10 mouse cellular contexts compared by ENCODE assay signal in the genomic region with DNA sequence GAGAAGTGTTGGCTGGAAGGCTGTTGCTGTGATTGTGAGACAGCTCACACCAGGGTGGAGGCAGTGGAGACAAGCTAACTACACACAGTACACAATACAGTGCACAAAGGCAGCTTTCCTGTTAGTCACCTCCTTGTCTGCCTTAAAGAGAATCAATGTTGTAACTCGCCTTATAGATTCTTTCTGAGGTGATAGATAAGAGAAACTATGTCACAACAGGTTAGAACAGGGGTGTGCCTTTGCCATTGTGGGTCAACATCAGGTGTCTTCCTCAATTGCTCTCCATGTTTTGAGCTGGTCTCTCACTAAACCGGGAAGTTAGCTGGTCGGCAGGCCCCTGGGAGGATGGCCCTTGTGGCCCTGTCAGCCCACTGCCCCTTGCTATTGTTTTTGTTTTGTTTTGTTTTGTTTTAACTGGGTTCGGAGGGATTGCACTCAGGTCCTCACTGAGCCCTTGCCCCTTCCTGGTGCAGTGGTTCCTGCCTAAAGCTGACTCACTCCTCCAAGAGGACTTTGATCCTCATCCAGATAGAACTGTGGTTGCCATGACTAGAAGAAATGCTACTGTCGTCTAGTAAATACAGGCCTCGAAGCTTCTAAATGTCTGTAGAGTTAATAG. TPM values are rescaled to one million over a fixed set of nuclear protein-coding genes. Genes with fewer than 3 reads are reported as not detected.
DNase-seq lines count a peak whose midpoint lies in the region; ATAC-seq and TF ChIP-seq lines count a peak whose summit lies in the region.
"Had no signal": no experiment of that assay in that cellular context is flagged by ENCODE, and none has a peak within 500 bp of the region (broad histone marks: within the 10 kb centered on the region; RNA-seq: fewer than 3 reads in every experiment).

No protein-coding gene starts in this region.

- H3K9me3 ChIP-seq in erythroblast, embryonic 14.5 days (ENCODE audit: control insufficient read depth, low read length): no peaks in the 10 kb centered on the region

- H3K4me1 ChIP-seq in erythroblast, embryonic 14.5 days (ENCODE audit: control insufficient read depth): peaks cover 69% of the 10 kb centered on the region

- no peak for ATAC-seq in erythroblast, adult 5-6 weeks (replicated peaks; ENCODE audit: low FRiP score, poor library complexity, severe bottlenecking)
- peak; percentile 10 for ATAC-seq in granulocyte monocyte progenitor cell, adult 5-6 weeks (replicated peaks; ENCODE audit: poor library complexity, severe bottlenecking)

- peaks cover 33% of the 10 kb centered on the region for H3K36me3 ChIP-seq in erythroblast, embryonic 14.5 days (ENCODE audit: control insufficient read depth)
- H3K36me3 ChIP-seq in myocyte (ENCODE audit: control insufficient read depth, insufficient read depth): no peaks in the 10 kb centered on the region

- peak overlapping the region; percentile 22 for H3K4me3 ChIP-seq in erythroblast, embryonic 14.5 days (replicated peaks)
- no peak overlapping the region for H3K4me3 ChIP-seq in myocyte

- H3K79me2 ChIP-seq in myocyte (ENCODE audit: control insufficient read depth, insufficient read depth): peaks cover 62% of the 10 kb centered on the region

- TF ChIP-seq POLR2A in myocyte (IDR thresholded peaks at IDR 0.05; ENCODE audit: insufficient read length, low read depth): no peak

- H3ac ChIP-seq in myocyte (ENCODE audit: control insufficient read depth, insufficient read length): no peak overlapping the region

- DNase-seq in lung, postnatal 25 days (ENCODE audit: low spot score): peak; percentile 36
- DNase-seq in lung, postnatal 14 days: no peak
- DNase-seq in gastrocnemius, adult 18-20 months (ENCODE audit: low spot score): no peak
- no peak for DNase-seq in frontal cortex, postnatal 14 days (ENCODE audit: low spot score in 2 of 2)
- DNase-seq: cerebellum, adult 8-10 months; gastrocnemius, postnatal 10 days had no signal

- peak overlapping the region; percentile 53 for H3K4me2 ChIP-seq in myocyte (ENCODE audit: low read depth)

- no peaks in the 10 kb centered on the region for H3K27me3 ChIP-seq in erythroblast, embryonic 14.5 days (ENCODE audit: control insufficient read depth)
- H3K27me3 ChIP-seq in myocyte (ENCODE audit: control insufficient read depth, insufficient read depth, insufficient read length): no peaks in the 10 kb centered on the region

TF ChIP-seq in myocyte, 11 proteins besides CTCF, POLR2A, EP300 and RAD21:
- TF ChIP-seq MYOG (IDR thresholded peaks at IDR 0.05; ENCODE audit: control insufficient read depth in 1 of 3, insufficient read depth in 1 of 3, insufficient read length in 2 of 3, low read depth in 2 of 3): no peak
- TF ChIP-seq CEBPB (IDR thresholded peaks at IDR 0.05; ENCODE audit: insufficient read depth, poor library complexity, severe bottlenecking): no peak
- no peak for TF ChIP-seq MAX (IDR thresholded peaks at IDR 0.05; ENCODE audit: low read depth)
- no peak for TF ChIP-seq SRF (IDR thresholded peaks at IDR 0.05; ENCODE audit: control insufficient read depth, insufficient read length, low read depth)
- TF ChIP-seq MYOD1 (IDR thresholded peaks at IDR 0.05; ENCODE audit: control insufficient read depth in 1 of 3, insufficient read length in 2 of 3, low read depth in 2 of 3): no peak
- no peak for TF ChIP-seq TCF3 (IDR thresholded peaks at IDR 0.05; ENCODE audit: insufficient read length, low read depth)
- no peak for TF ChIP-seq POLR2AphosphoS2 (IDR thresholded peaks at IDR 0.05; ENCODE audit: insufficient read length, low read depth)
- TF ChIP-seq REST (IDR thresholded peaks at IDR 0.05; ENCODE audit: insufficient read depth, insufficient read length): no peak
- no peak for TF ChIP-seq TCF12 (IDR thresholded peaks at IDR 0.05; ENCODE audit: insufficient read depth, poor library complexity, severe bottlenecking)

RNA-seq across cellular contexts. Expression of a gene that starts 3.4 kb away (rescaled TPM):
- 0.14 and 0.25 TPM in 2 replicates for polyA plus RNA-seq in erythroblast, embryonic 14.5 days (2012)
- total RNA-seq in erythroblast, adult 5-6 weeks (2015; ENCODE audit: low replicate concordance): 20.9 and 21.1 TPM in 2 replicates
- 21.2 and 25.1 TPM in 2 replicates for total RNA-seq in erythroblast, adult 5-6 weeks (2017; ENCODE audit: low replicate concordance)
- total RNA-seq in granulocyte monocyte progenitor cell, adult 5-6 weeks (2014; fragmentation: Nextera tagmentation): 18.5 and 18.9 TPM in 2 replicates
- total RNA-seq in granulocyte monocyte progenitor cell, adult 5-6 weeks (2017): 16.6 and 20.2 TPM in 2 replicates
- 3.4 TPM for polyA plus RNA-seq in myocyte (2012; fragmentation: generic; extraction: Trizol)
- total RNA-seq in gastrocnemius, adult 18-20 months (2021): 10 to 100 TPM; 14.1 to 14.3 TPM
